Mouse (Mus musculus) layer of hippocampus, postnatal 25 days (tissue): ENCODE data around the gene Ahctf1. TPM values are rescaled to one million over a fixed set of nuclear protein-coding genes. Genes with fewer than 3 reads are reported as not detected.
"Not testable (repeated sequence)": the region's sequence is repeated elsewhere in the genome, so short reads cannot be mapped to it uniquely, and the experiment has no call there.

Experiments used
- DNase-seq, 2 experiments: peaks; one replicate each; pipeline ENCODE4 v3.0.0; 2022; ENCODE audit warnings: mixed read lengths in 2 of 2, low spot score in 1 of 2; ENCODE audit errors: extremely low spot score in 1 of 2
- total RNA-seq, 2 experiments: library from RNA; stranded (reverse); gene quantifications; 2 replicates each; pipeline ENCODE4 v1.2.3; 2021

The Ahctf1 gene
- 10 to 100 TPM; 32.4 to 34.2 TPM for total RNA-seq

DNA sequence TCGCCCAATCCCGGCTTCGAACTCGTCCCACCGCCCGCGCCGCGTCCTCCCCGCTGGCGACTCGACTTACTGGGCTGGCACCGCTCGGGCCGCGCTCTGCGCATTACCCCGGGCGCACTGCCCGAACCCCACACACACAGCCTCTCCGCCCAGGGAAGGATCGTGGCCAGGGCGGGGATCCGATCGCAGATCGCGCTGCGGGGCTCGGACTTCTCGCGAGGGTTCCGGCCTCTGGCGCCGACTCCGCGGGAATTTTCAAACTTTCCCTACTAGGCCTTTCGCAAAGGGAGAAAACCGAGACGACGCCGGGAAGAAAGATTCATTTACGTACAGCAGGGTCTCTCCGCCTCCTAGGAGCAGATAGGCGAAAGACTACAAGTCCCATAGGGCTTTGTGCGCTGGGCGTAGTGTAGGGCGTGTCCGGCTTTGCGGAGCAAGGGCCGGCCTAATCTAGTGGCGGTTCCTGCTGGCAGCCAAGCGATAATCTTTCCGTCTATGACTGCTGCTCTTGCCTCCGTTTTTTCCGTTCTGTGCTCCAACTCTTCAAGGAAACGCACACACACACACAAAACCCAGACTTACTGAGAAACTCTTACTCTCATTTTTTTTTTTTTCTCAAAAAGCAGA lies at the start of gene Ahctf1:
Gene Ahctf1 (minus strand): TSS at position 168 of the 627 bp plus-strand sequence.
- peak; percentile 93 to 96 for DNase-seq

DNA sequence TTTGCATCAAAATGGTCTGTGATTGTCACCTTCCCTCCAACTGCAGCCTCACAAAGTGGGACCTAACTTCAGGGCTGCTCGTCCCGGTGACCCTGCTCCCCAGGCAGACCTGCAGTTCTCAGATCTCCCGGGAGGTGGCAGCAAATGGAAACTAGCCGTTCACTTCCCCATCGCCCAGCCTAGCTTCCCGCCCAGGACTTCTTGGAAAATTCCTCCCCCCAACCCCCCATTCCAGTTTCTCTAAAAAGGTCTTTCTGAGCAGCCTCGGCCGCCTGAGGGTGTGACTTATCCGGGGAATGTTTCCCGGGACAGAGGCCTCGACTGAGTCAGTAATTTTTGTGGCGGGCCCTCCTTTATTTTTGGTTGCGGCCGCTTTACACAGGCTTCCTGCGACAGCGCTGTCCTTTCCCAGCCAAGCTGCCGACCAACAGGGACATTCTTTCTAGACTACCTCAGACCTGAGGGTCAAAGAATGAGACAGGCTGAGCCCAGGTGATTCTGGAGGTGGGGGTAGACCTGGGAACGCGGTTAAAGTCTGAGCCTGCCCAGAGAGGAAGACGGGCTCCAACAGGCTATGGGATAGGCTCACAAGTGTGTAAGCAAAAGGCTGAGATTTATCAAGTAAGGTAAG lies 44.4 kb upstream of the Ahctf1 start:
- peak; percentile 76 to 97 for DNase-seq

DNA sequence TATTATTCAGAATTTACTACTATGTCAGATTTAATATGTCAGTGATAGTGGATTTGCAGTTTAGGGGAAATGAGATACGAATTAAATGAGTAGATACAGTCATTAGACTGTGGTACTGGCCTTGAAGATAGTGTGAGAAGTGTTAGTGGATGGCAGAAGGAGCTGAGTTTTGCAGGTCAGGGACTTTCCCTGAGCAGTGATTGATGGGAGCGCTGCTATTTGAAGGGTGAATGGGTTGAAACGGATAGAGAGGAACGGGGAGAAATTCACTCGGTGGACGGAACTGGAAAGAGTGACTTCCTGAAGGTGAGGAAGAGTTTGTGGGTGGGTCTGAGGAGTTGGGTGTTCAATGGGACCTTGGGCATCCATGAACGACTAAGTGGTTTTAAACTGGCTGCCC lies 43.7 kb upstream of the Ahctf1 start:
- no peak for DNase-seq

DNA sequence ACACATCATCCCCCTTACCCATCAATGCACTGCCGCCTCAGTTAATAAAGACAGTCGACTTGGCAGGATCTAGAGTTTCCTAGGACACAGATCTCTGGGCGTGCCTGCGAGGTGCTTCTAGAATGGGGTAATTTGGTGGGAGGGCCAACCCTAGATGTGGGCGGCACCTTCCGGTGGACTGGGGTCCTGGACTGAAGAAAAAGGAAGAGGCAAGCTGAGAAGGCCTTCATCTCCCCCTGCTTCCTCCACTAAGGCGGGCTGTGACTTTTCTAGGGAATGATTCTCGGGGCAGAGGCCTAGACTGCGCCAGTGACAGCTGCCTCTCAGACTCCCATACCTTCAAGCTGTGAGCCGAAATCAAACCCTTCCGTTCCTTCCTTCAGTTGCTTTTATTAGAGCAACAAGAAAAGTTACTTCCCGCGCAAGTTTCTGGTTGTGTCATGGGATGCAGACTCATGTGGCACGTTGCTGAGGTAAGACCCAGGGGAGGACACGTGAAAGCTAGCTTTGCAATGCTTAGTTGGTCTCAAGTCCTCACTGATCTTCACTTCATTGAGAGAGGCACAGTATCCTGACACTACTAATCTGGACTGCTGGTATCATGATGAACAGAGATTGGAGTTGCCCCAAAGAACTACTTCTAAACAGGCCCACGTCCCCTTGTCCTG lies 42.5 kb upstream of the Ahctf1 start:
- no peak for DNase-seq

DNA sequence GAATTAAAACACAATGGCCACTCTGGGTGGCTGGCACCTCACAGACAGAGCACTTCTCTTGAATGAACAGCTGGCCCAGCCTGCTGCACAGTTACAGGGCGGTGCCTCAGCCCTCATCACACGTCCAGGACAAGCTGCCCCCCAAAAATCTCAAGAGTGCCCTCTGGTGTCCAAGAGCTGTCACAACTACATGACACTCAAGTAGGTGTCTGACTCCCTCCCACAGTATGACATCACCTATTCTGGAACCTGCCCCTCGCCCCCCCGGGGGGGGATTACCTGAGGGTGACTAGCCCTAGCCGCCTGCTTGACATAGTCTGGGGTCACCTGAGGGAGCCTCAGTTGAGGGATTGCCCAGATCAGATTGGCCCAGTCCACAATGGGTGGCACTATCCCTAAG lies 41.4 kb upstream of the Ahctf1 start:
- peak; percentile 26 to 47 for DNase-seq

DNA sequence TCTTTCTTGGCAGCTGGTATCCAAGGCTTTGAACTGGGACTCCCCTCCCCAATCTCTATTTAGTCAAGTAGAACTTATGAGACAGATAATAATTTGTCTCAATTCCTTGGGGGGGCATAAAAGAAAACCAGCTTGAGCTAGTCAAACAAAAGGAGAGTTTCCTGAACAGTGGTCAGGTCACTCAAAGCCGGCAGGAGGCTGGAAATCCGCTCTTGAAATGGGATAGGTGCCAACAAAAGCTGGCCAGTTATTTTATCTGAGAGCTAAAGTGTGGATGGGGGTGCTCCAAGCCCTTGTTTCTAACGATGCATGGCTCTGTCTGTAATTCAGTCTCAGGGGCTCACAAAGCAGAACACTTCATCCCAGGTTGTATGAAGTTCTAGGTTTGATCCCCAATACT lies 40.5 kb upstream of the Ahctf1 start:
- DNase-seq = no peak

DNA sequence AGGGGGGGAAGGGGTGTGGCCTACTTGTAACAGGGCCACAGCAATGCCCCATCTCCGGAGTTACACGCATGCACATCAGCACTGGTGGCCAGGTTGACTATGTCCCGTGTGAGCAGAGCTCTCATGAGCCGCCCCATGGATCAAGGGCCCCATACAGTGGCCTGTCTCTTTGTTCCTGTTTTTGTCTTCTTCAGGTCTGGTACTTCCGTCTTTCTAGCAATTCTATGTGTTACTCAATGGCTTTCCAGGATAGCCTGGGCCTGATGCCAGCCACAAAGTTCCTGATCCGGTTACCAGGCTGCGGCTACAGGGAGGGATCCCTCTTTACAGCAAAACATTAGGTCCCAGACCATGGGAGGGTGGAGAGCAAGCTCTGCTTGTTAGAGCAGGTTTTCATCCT lies 39.1 kb upstream of the Ahctf1 start:
- no peak for DNase-seq

DNA sequence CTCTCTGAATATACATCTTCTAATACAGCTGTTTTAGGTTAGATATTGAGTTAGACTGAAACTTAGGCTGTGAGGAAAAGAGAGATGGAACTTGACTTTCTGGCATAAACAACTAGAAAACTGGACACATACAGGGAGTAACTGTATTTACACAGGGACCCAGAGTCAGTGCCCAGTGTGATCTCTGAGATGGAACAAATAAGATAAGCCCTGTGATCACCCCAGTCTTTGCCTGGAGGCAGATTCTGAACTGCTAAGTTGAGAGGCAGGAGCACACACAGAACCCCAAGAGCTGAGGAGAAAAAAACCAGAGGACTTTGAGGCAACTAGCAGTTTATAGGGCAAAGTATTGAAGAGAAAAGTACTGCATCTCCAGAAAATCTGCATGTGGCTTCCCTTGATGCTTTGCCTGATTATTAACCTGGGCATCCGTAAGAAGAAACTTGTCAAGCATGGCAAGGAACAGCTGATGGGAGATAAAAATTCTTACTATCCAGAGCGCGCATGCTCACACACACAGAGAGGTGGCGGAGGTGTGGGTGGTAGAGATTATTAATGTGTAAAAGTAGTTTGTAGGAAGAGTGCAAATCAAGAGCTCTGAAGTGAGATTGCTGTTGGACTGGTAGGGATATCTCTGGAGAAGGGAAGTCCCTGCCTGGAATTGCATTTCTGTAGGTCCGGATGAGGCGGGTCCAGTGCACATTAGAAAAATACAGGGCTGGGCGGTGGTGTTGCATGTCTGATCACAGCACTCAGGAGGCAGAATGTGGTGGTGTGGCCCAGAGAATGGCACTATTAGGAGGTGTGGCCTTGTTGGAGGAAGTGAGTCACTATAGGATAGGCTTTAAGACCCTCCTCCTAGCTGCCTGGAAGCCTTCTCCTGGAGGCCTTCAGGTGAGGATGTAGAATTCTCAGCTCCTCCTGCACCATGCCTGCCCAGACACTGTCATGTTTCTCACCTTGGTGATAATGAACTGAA lies 33.2 kb upstream of the Ahctf1 start:
- DNase-seq = no peak

DNA sequence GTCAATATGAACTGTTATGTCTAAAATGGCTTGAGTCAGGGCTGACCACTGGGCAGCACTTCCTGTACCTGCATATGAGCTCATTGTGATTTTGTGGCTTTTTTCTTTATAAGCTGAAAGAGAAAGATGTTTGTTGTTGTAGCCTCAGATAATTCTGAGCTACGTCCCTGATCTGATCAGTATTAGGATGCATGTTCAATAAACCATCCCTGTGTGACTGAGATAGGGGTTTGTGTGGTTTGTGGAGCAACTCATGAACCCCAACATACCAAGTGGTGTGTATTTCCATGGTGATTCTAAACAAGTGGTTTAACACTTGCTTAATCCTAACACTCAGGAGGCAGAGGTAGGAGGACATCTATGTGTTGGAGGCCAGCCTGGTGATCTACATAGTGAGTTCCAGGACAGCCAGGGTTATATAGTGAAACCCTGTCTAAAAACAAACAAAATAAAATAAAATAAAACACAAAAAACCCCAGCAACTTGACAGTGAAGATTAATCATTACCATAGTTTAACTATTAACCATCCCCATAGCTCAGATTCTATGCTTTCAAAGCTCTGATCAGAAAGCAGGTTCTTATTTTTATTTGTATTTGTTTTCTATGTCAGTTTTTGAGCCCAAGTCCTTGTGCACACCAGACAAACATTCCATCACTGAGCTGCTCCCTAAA lies 32.4 kb upstream of the Ahctf1 start:
- no peak for DNase-seq

DNA sequence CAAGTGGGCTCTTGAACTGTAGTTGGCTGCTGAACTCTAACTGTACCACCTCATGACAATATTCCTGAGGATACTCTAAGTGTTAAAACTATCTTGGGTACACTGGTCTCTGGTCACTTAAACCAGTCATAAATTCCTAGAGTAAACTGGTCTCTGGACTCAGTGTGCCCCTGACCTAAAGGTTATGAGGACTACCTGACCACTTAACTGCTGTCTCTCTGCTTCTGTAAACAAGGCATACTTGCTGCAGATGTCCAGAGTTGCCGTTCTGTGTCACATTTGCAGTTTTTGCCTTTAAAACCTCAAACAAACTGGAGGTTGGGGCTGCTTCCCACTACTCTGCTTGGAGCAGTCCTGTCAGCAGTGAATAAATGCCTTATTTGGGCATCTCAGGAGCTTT lies 30.1 kb upstream of the Ahctf1 start:
- DNase-seq = no peak

DNA sequence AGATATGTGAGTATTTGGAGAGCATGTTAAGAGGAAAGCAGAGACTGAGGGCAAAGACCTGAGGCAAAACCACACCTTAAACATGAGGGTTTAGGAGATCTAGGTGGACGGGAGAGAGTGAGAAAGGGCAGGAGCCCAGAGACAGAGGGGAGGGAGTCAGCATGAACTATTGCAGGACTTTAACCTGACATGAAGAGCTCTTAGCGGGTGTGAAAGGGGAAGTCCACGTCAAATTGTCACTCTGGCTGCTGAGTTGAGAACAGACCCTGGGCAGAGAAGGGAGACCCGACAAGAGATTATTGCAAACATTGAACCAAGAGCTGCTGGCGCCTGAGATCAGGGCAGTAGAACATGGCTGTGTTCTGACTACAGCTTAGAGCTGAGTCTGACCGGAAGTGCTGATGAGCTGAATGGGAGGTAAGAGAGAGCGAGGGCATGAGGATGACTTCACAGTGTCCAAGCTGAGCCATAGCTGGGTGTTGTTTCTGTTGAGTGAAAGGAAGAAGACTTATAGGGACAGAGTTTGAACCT lies 29.3 kb upstream of the Ahctf1 start:
- no peak for DNase-seq

DNA sequence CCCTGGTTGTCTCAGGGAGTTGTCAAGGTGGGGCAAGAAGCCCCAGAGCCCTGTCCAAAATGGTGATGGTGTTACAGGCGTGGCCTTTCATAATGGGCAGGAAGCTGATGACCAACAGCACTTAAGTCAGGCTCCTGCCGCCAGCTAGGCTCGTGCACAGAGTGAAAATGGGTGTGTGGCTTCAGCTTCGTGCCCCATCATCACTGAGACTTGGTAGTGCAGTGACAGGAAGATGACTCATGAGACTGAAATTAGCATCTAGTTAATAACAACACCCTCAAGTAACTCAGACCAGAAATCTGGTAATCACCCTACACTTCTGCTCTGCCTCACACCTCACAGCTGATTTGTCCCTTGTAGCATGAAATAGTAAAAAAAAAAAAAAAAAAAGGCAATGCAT lies 25.4 kb upstream of the Ahctf1 start:
- no peak for DNase-seq

DNA sequence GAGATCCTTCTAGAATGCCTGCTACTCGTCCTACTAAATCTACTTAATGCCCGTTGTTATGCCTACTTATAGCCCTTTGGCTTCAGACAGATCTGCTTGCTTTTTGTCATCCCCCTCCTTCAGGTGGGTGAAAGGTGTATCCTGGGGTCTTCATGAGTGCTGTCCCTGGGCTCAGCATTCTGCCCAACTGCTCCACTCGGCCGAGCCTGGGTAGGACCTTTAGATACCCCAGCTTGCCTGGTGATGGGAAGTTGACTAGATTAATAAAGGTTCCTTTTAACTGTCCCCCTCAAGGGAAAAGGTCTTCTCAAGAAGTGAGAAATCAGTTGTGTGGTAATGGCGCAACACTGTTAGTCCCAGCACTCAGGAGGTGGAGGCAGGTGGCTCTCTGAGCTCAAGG lies 24.6 kb upstream of the Ahctf1 start:
- no peak for DNase-seq

DNA sequence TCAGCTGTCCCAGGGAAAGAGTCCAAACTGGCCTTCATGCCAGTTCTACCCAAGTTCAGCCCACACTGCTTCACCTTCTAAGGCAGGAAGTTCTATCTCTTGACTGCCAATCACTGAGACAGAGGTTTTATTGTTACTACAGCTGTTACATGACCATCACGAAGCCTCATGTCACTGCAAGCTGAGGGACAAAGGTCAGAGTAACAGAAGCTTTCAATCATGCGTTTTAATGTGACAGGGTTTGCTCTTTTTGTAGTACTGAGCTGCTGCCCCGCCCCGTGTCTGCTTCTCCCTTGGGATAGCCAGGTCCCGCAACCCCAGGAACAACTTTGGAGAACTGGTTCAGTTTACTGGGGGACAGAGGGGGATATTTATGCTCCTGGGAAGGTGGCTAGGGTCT lies 21.1 kb upstream of the Ahctf1 start:
- DNase-seq = no peak

DNA sequence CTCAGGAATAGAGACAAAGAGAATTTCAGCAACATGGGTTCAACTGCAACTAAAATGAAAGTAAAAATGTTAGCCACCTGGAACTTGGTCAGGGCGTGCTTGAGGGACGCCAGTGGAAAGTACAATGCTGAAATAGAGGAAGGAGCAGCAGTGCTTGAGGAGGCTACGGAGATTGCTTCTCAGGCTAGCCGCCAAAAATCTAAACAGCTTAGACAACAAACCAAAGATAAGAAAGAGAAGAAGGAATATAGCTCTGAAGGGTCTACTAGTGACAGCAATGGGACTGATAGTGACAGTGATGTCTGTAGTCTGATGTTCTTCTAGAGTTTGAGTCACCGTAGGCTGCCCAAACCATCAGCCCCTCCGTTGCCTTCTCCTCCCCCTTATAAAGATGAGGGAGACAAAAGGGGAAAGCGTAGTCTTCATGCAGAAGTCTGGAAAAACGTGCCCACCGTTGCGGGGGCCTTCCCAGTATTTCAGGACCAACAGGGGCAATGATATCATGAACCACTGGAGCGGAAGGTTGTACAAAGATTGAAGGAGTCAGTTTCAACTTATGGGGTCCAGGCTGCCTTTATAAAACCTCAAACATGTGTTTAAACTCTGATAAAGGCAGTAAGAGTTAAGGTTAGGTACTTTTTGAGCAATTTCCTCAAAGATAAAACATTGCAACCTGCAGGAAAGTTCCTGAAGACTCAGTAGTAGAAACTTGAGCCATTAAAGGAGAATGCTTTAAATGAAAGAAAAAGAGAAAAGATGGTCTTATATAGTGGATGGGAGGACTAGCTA lies 15.2 kb upstream of the Ahctf1 start:
- DNase-seq = not testable (repeated sequence)

DNA sequence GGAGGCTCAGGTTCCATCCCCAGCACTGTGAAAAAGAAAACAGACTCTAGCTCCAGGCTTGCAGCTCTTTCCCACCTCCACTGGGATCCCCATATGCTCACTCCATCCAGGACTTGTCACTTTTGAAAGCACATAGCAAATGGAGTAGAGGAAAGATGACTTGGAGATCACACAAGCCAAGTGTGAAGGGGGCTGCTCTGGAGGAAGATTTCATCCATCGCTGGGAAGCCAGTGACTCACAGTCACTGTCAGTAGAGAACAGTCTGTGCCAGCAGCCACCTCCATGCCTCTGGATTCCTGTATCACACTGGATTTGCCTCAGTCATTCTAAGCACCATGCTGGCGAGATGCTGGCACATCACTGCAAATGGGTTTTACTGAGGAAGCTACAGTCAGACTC lies 11.1 kb upstream of the Ahctf1 start:
- DNase-seq = no peak

DNA sequence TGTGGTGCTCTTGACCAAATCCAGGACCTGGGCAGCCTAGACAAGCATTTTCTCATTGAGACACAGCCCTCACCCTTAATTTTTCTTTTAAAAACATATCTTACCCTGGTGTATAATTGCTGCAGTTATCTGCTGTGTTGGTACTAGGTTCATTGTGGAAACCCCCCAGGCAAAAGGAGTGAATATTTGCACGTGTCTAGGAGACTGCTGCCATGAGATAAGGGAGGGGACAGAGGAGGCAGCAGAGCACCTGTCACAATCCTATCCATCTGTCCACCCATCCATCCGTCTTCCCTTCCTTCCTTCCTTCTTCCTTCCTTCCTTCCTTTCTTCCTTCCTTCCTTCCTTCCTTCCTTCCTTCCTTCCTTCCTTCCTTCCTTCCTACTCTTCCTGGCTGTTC lies 9.9 kb upstream of the Ahctf1 start:
- no peak for DNase-seq

DNA sequence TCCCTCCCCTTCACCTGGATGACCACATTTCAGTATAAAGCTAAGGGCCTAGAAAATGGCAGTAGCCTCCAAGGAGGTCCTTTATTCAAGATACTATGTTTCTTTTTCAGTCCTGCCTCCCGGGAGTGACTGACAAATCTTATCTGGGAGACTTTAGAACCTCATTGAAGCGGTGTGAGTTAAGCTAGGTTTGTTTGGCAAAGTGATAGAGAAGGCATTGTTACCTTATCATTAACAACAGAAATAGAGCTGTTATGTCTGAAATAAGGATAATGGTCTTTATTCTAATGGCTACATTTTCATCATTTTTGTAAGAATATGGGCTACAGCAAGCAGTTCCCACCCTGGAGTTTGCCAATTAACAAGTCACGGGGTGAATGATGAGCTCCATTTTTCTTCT lies 4.8 kb upstream of the Ahctf1 start:
- no peak for DNase-seq

DNA sequence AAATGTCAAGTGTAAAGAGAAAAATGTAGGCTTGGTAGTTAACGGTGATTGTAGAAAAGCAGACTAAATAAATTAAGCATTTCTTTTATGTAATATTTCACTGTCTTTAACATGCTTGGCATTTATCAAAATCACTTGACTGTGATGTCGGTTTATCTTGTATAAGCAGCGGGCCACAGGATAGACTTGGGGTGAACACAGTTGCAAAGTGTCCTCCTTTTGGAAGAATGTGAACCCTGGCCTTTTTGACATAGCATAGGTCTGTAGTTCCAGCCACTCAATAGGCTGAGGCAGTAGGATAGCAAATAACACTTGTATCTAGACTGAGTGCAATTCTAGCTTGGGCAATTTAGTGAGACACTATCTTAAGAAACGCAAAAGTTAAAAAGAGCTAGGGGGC lies 4.0 kb upstream of the Ahctf1 start:
- no peak for DNase-seq
